Mouse (Mus musculus) urinary bladder, postnatal 36 days (tissue): ENCODE measurements at regions not wholly inside any gene's neighbourhood (a gene's known extent, or its start where the extent isn't known, plus 50 kb on each side); places are given as distances from the start of the nearest gene placed in this dataset.

Source experiments
- DNase-seq, 2 experiments: peaks; one replicate each; pipeline ENCODE4 v3.0.0; 2022; ENCODE audit warnings: low spot score in 2 of 2, mixed read lengths in 1 of 2

DNA sequence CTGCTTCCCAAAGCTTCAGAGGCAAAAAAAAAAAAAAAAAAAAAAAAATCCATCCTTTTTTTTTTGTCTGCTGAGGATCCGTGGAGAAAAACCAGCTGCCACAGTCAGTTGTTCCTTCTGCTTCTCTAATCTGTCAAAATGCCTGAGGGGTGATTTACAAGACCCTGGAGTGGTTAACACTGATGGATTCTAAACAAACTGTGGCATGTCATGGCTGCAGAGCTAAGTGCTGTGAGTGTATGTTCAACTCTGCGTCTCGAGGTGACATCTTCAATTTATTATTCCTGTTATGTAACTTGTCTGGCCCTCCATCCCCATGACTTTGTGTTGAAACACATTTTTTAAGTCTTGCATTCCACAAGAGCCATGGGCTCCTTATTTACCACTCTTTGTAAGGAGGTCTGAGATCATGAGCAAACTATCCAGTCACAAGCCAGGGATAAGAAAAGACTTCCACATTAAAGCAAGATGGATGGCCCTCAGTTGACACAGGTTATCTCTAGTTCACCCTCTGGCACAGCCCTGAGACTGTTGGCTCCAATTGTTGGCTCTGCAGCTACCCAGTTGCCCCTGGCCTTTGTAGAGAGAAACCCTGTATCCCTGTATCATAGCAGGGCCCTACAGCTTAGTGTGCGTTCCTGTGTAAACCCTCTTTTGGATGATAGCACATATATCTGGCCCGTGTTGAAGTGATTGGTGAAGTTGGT lies 153.6 kb downstream of the Thbs2 start:
- DNase-seq = no peak

DNA sequence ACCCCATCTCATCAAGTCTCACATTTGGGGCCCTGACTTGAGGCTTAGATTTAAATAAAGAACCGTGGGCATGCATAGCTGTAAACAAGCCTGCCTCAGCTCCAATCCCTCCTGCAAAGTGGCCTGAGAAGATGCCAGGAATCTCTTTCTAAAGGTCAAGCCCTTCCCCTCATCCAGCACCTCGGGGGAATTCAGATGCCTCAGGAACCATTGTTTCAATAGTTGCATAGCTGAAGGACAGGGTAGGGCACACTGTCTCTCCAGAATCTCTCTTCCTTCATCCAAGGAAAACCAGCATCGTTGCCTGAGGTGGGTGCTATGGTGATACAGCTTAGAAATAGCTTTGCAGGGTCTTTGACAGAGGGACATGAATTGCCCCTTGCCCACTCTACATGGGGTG lies 154.4 kb downstream of the Thbs2 start:
- no peak for DNase-seq

DNA sequence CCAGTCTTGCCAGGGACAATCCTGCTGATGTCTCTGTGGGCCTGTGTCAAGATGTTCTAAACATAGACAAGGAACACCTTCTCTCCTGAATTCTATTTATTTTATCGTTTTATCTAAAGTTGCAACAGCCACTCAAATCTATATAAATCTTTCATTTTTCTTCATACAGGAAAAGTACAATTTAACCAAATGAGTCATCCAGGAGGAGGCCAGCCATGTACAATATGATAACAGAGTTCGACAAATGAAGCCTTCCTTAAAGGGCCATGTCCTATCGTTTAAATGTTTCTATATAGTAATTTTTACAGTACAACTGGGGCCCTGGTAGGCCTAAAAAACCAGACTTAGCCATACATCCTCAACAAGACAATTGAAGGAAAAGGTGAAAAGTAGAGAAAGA lies 154.8 kb downstream of the Thbs2 start:
- no peak for DNase-seq

GRCm38 (mm10) chr17:14538527-14538926 lies 155.5 kb downstream of the Thbs2 start:
- no peak for DNase-seq

GRCm38 (mm10) chr17:14532979-14533314 lies 161.1 kb downstream of the Thbs2 start:
- no peak for DNase-seq

DNA sequence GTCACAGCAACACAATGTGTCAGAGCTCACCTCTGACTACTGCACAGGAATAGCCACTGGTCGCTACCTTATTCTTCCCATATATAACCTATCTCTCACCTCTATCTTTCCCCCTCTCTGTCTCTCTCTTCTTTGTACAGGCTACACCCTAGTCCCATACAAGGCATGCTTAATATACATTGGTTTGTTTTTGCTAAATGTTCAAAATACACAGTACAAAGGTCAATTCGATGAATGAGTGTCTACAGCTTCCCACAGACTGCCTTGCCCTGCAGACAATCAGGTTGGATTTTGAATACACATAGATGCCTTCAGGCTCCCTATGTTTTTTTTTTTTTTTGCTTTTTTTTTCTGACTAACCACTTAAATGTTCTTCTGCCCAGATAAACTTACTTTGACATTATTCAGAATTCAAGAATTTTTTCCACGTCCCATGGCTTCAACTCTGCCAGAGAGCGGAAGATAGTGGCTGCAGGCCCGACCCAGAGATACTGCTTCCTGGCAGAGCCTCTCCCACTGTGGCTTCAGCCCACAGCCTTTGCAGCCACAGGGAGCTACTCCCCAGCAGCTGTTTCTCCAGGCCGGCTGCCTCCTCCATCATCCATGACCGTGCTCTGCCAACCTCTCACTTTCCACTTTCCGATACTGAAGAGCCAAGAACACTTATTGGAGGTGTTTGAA lies 161.6 kb downstream of the Thbs2 start:
- DNase-seq = peak in 1 of 2 experiments; percentile 20

DNA sequence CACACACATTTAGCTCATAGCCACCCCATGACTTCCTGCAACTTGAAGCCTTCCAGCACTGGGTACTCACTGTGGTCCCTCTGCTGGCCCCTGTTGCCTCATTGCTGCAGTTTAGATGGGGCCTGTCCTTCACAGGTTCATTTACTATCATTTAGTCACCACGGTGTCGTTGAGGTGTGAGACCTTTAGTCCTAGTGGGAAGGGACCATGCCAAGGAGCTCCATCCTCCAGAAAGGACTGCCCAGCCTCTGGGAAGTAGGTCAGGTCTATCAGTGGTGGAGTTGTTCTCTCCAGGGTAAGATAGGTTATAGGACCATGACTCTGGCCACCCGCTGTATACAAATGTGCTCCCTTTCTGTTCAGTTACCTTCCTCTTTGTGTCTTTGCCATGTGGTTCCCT lies 162.2 kb downstream of the Thbs2 start:
- DNase-seq = no peak

- no peak for DNase-seq
Measured at GRCm38 (mm10) chr17:14527691-14528090, 166.3 kb downstream of the Thbs2 start.

- DNase-seq = no peak
Measured at GRCm38 (mm10) chr17:14525255-14525654, 168.8 kb downstream of the Thbs2 start.

- DNase-seq = peak in 1 of 2 experiments; percentile 48
Measured at GRCm38 (mm10) chr17:14524426-14525236, 169.4 kb downstream of the Thbs2 start.

GRCm38 (mm10) chr17:14522011-14522410 lies 172.0 kb downstream of the Thbs2 start:
- DNase-seq = no peak

- DNase-seq = peak; percentile 57 to 60
Measured at GRCm38 (mm10) chr17:14520565-14520964, 173.5 kb downstream of the Thbs2 start.

DNA sequence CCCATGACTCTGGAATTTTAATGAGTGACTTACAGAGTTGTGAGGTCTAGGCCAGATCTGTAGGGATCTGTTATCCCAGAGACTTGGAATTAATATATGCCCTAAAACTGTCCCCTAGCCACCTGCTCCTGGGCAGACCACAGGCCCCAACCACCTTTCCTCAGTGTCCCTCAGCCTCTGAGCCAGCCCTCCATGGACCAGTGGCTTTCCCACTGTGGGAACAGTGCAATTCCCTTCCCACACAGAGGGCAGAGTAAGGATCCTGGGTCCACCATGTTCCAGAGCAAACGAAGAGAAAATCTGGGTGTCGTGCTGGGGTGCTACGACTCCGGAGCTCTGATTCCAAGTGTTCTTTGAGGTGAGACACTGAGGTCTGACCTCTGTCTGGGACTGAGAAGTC lies 174.7 kb downstream of the Thbs2 start:
- DNase-seq = no peak

- DNase-seq = no peak
Measured at GRCm38 (mm10) chr17:14518216-14518615, 175.8 kb downstream of the Thbs2 start.

DNA sequence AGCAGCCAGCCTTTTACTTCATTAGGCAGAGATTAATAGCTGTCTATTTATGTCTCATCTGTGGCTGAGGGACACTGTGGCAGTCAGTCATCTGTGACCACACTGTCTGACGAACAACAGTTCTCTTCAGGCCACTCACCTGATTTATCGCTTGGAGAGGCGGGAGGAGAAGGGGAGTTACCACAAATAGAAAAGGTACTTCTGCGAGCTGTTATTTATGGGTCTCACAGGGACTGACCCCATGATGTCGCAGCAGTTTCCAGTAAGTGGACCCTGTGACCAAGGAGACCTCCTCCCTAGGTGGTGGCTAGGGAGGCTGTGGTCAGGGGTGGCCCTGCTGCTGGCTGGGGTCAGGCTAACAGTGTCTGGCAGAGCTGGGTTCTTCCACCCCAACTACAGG lies 176.7 kb downstream of the Thbs2 start:
- no peak for DNase-seq

GRCm38 (mm10) chr17:14516097-14516496 lies 177.9 kb downstream of the Thbs2 start:
- peak; percentile 55 to 56 for DNase-seq

DNA sequence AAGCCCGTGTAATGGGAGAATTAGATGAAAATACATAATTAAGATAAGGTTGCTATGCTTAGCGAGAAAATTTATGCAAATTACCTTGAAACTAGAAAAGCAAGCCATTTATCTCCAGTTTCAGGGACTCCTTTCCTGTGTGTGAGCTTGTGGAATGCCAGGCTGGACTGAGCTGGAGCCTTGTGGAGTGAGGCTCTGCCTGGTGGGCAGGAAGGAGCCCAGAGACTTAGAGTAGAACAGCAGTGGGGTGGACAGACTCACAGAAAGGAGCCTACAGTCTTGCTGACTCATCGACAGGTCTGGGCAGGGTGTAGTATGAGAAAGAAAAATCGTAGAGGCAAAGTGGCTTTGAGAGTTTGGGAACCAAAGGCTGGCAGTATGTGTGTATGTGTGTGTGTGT lies 180.6 kb downstream of the Thbs2 start:
- no peak for DNase-seq

DNA sequence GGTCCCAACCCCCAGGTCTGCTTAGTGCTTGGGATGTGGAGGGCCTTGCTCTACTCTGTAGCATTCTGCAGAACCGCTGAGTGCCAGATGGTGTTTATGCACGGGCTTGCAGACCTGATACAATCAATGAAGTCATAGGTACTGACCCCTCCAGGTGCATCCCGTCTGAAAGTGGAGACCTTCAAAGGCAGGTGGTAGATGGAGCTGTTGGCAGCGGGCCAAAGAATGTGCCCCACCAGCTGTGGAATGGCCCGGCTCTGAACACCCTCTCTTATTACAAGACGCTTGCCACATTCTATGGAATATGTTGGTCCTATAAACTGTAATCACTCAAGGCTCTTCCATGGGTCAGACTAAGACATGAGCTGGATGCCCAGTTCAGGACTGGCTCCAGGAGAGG lies 183.5 kb downstream of the Thbs2 start:
- DNase-seq = no peak

GRCm38 (mm10) chr17:14507111-14507510 lies 186.9 kb downstream of the Thbs2 start:
- no peak for DNase-seq

DNA sequence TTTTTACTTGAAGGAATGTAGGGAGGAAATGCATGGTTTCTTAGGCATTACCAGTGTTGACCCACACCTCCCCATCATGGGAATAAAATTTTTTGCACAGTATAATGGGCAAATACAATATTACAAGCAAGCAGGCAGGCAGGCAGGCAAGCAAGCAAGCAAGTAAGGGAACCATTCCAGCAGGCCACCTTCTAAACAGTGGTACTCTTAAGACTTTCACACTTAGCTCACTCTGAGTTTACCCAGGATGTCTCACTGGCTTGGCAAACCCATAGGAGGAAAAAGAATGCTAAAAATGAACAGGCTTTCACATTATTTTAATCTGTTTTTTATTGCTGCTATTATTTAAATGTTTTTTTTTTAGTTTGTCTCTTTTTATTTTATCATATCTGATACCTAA lies 187.9 kb downstream of the Thbs2 start:
- DNase-seq = no peak

GRCm38 (mm10) chr17:14505415-14505814 lies 188.6 kb downstream of the Thbs2 start:
- no peak for DNase-seq

GRCm38 (mm10) chr17:14503670-14504069 lies 190.4 kb downstream of the Thbs2 start:
- no peak for DNase-seq

DNA sequence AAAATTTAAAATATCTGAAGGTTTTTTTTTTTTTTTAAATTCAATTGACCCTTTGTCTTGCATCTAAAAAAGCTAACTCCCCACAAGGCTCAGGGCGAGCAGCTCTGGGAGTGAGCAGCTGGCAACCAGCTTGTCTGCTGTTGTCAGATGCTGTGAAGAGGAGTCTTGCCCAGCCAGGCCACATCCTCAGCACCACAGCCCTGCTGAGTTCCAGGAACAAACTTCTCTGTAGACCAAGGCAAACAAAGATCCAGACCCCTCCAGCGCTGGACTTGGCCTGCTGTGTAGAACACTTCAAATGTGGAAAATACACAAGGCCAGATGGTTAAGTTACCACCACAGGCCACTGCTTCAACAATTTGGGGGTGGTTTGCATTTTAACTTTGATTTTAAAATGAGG lies 192.7 kb downstream of the Thbs2 start:
- no peak for DNase-seq
